Mouse (Mus musculus): ENCODE measurements around the gene Eva1b. TPM values are rescaled to one million over a fixed set of nuclear protein-coding genes. Genes with fewer than 3 reads are reported as not detected.

Eva1b gene
- total and polyA plus RNA-seq, 3 experiments, result 9.5 to 19.7 (median 11.9) TPM

DNA sequence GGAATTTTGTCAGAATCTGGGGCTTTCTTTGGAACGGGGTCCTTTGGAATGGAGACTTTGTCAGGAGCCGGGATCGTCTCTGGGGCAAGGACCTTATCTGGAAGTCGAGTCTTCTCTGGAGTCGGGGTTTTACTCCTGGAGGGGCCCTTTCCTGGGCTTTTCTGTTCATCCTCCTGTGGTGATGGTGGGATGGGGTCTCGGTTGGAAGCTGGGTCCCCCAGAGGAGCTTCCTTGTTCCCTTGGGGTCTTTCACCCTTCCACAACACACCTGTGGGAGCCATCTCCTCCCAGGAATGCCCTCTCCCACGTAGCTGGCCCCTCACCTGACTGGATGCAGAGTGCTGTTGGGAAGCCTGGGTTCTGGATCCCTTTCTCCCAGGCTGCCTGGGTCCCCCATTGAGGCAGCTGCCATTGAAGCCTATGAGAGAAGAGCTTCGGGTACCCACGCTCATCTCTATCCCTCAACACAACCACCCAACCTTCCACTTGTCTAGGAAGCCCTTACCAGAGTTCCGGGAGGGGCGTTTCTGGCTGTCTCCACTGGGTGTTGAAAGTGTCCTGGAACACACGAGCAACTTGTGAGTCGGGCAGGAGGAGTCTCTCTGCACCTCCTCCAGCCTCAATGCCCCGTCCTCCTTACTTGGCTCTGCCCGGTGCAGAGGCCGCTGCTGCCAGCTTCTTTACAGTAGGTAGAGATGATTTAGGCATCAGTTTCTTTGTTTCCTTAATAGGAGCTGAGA lies 4.3 kb downstream of the Eva1b start:
- H3K4me3 ChIP-seq, result no peak overlapping the region
- TF ChIP-seq EP300 (IDR thresholded peaks at IDR 0.05; ENCODE audit: insufficient read depth, low read depth, low read length) (no peak), POLR2A (IDR thresholded peaks at IDR 0.05; ENCODE audit: insufficient read depth, low read depth, low read length) (no peak), CTCF (IDR thresholded peaks at IDR 0.05) (no peak)
- WGBS, result 76% methylated on average over 16 of the region's 16 CpGs
- H3K36me3 ChIP-seq (ENCODE audit: control insufficient read depth, insufficient read depth, low read length), result no peaks in the 10 kb centered on the region; the same call in 1 of the 2 replicates
- H3K27ac ChIP-seq, result no peak overlapping the region; the same call in 1 of the 2 replicates
- H3K27me3 ChIP-seq (ENCODE audit: control insufficient read depth, insufficient read depth, low read length), result no peaks in the 10 kb centered on the region
- no peak for DNase-seq
- no peaks in the 10 kb centered on the region for H3K79me2 ChIP-seq (replicated peaks; ENCODE audit: control insufficient read depth, insufficient read depth, low read length)
- peaks cover 19% of the 10 kb centered on the region for H3K4me1 ChIP-seq (ENCODE audit: control insufficient read depth, insufficient read depth, low read length)
- intact Hi-C loops (cut with DNase I), result no loop called here
- no peak overlapping the region for H3K9ac ChIP-seq (ENCODE audit: low read depth, low read length)

DNA sequence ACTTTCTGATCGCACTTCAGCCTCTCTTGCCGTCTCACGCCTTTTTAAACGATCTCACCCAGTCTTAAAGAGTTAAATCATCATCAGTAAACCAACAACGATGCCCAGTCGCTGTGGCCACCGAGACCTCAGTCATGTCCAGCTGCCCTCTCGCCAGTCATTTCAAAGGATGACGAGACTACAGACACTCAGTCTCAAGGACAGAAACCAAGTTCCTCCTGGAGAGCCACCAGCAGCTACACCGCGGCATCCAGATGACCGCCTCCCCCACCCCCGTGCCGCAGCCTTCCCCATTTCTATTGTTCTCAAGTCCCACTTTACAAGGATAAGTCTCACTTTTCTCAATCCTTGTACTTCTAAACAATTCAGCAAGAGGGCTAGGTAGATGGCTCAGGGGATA lies 5.3 kb downstream of the Eva1b start:
- WGBS, result 51% methylated on average over 14 of the region's 14 CpGs
- no peak overlapping the region for H3K27ac ChIP-seq
- H3K27me3 ChIP-seq (ENCODE audit: control insufficient read depth, insufficient read depth, low read length), result no peaks in the 10 kb centered on the region
- no peak for DNase-seq
- peaks cover 14% of the 10 kb centered on the region for H3K4me1 ChIP-seq (ENCODE audit: control insufficient read depth, insufficient read depth, low read length)
- intact Hi-C loops (cut with DNase I), result no loop called here
- no peak overlapping the region for H3K9ac ChIP-seq (ENCODE audit: low read depth, low read length)
- no peak overlapping the region for H3K4me3 ChIP-seq
- TF ChIP-seq POLR2A (IDR thresholded peaks at IDR 0.05; ENCODE audit: insufficient read depth, low read depth, low read length), result no peak
- no peak for TF ChIP-seq EP300 (IDR thresholded peaks at IDR 0.05; ENCODE audit: insufficient read depth, low read depth, low read length)
- no peak for TF ChIP-seq CTCF (IDR thresholded peaks at IDR 0.05)
- no peaks in the 10 kb centered on the region for H3K79me2 ChIP-seq (replicated peaks; ENCODE audit: control insufficient read depth, insufficient read depth, low read length)
- no peaks in the 10 kb centered on the region; the same call in 1 of the 2 replicates for H3K36me3 ChIP-seq (ENCODE audit: control insufficient read depth, insufficient read depth, low read length)

DNA sequence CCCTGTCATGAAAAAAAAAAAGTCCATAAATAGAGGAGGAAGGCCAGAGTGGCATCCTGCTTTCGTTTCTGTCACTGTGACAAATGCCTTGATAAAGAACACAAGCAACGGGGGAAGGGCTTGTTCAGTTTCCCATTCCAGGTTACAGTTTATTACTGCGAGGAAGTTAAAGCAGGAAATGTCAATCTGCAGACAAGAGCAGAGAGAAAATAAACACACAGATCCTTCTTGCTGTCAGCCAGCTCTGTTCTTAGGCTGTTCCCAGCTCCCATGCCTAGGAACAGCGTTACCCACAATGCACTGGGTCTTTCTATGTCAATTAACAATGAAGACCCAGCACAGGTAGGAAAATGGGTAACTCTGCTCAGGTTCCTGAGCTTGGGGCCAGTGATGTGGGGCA lies 7.6 kb downstream of the Eva1b start:
- Histone ChIP-seq H3K9ac (ENCODE audit: low read depth, low read length) (no peak overlapping the region), H3K27ac (peak overlapping the region; percentile 51), H3K27me3 (ENCODE audit: control insufficient read depth, insufficient read depth, low read length) (no peaks in the 10 kb centered on the region), H3K36me3 (ENCODE audit: control insufficient read depth, insufficient read depth, low read length) (no peaks in the 10 kb centered on the region), H3K79me2 (replicated peaks; ENCODE audit: control insufficient read depth, insufficient read depth, low read length) (no peaks in the 10 kb centered on the region), H3K4me3 (no peak overlapping the region), H3K4me1 (ENCODE audit: control insufficient read depth, insufficient read depth, low read length) (peaks cover 13% of the 10 kb centered on the region)
- intact Hi-C loops (cut with DNase I), result no loop called here
- no peak for DNase-seq
- TF ChIP-seq EP300 (IDR thresholded peaks at IDR 0.05; ENCODE audit: insufficient read depth, low read depth, low read length), result no peak
- TF ChIP-seq CTCF (IDR thresholded peaks at IDR 0.05), result no peak
- TF ChIP-seq POLR2A (IDR thresholded peaks at IDR 0.05; ENCODE audit: insufficient read depth, low read depth, low read length), result peak; percentile 29; the same call in 1 of the 2 replicates
- 24% methylated on average over 4 of the region's 4 CpGs for WGBS

DNA sequence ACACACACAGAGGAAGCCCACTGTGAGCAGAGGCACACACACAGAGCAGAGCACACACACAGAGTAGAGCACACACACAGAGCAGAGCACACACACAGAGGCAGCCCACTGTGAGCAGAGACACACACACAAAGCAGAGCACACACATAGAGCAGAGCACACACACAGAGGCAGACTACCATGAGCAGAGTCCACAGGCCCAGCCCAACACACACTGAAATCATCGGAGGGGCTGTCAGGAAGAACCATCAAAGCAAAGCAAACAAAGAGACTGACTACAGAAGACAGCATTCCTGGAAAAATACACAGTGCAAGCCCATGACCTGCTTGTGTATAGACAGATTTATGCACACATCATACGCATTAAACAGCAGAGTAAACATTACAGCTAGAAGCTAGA lies 8.3 kb downstream of the Eva1b start:
- intact Hi-C loops (cut with DNase I), result no loop called here
- Histone ChIP-seq H3K9ac (ENCODE audit: low read depth, low read length) (no peak overlapping the region), H3K4me1 (ENCODE audit: control insufficient read depth, insufficient read depth, low read length) (peaks cover 7% of the 10 kb centered on the region), H3K36me3 (ENCODE audit: control insufficient read depth, insufficient read depth, low read length) (no peaks in the 10 kb centered on the region), H3K27ac (no peak overlapping the region), H3K4me3 (no peak overlapping the region), H3K79me2 (replicated peaks; ENCODE audit: control insufficient read depth, insufficient read depth, low read length) (no peaks in the 10 kb centered on the region), H3K27me3 (ENCODE audit: control insufficient read depth, insufficient read depth, low read length) (no peaks in the 10 kb centered on the region)
- no peak for TF ChIP-seq POLR2A (IDR thresholded peaks at IDR 0.05; ENCODE audit: insufficient read depth, low read depth, low read length)
- no peak for TF ChIP-seq CTCF (IDR thresholded peaks at IDR 0.05)
- no peak for TF ChIP-seq EP300 (IDR thresholded peaks at IDR 0.05; ENCODE audit: insufficient read depth, low read depth, low read length)
- 51% methylated on average over 2 of the region's 2 CpGs for WGBS
- no peak for DNase-seq

DNA sequence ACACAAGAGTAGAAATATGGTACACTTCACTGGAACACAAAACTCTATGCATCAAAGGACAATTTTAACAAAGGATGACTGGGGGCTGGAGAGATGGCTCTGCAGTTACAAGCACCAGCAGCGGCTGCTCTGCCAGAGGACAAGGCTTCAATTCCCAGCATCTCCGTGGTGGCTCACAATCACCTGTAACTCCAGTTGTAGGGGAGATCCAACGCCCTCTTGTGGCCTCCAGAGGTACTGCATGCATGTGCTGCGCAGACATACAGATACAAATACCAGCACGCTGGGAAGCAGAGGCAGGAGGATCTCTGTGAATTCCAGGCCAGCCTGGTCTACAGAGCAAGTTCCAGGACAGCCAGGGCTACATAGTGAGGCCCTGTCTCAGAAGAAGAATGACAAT lies 9.1 kb downstream of the Eva1b start:
- TF ChIP-seq POLR2A (IDR thresholded peaks at IDR 0.05; ENCODE audit: insufficient read depth, low read depth, low read length) (no peak), CTCF (IDR thresholded peaks at IDR 0.05) (peak; percentile 82)
- peak in 1 of 2 experiments; percentile 44 for DNase-seq
- WGBS, result 65% methylated on average over 5 of the region's 5 CpGs
- Histone ChIP-seq H3K79me2 (replicated peaks; ENCODE audit: control insufficient read depth, insufficient read depth, low read length) (no peaks in the 10 kb centered on the region), H3K9ac (ENCODE audit: low read depth, low read length) (no peak overlapping the region), H3K4me1 (ENCODE audit: control insufficient read depth, insufficient read depth, low read length) (peaks cover 6% of the 10 kb centered on the region), H3K36me3 (ENCODE audit: control insufficient read depth, insufficient read depth, low read length) (no peaks in the 10 kb centered on the region), H3K27me3 (ENCODE audit: control insufficient read depth, insufficient read depth, low read length) (no peaks in the 10 kb centered on the region), H3K4me3 (no peak overlapping the region), H3K27ac (no peak overlapping the region)
- intact Hi-C loops (cut with DNase I), result no loop called here

DNA sequence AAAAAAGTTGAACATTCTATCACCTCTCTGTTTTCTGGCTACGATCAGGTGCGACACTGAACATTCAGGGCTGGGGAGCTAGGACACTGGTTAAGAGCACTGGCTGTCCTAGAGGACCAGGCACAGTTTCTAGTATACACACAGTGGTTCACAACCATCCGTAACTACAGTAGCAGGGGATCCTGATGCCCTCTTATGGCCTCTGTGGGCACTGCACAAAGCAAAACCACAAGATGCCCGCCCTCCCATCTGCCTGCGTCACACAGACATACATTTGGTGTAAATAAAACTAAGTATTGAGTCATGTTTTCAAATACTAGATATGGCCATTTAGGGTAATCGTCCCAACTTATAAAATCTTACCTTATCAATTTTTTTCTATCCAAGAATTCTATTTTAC lies 10.0 kb downstream of the Eva1b start:
- Histone ChIP-seq H3K27ac (no peak overlapping the region), H3K4me3 (no peak overlapping the region), H3K27me3 (ENCODE audit: control insufficient read depth, insufficient read depth, low read length) (no peaks in the 10 kb centered on the region), H3K4me1 (ENCODE audit: control insufficient read depth, insufficient read depth, low read length) (peaks cover 6% of the 10 kb centered on the region), H3K9ac (ENCODE audit: low read depth, low read length) (no peak overlapping the region), H3K79me2 (replicated peaks; ENCODE audit: control insufficient read depth, insufficient read depth, low read length) (no peaks in the 10 kb centered on the region), H3K36me3 (ENCODE audit: control insufficient read depth, insufficient read depth, low read length) (no peaks in the 10 kb centered on the region)
- intact Hi-C loops (cut with DNase I), result no loop called here
- TF ChIP-seq EP300 (IDR thresholded peaks at IDR 0.05; ENCODE audit: insufficient read depth, low read depth, low read length), result no peak
- no peak for TF ChIP-seq POLR2A (IDR thresholded peaks at IDR 0.05; ENCODE audit: insufficient read depth, low read depth, low read length)
- peak; percentile 51 for TF ChIP-seq CTCF (IDR thresholded peaks at IDR 0.05)
- 92% methylated on average over 6 of the region's 6 CpGs for WGBS
- no peak for DNase-seq

All from heart, adult 2 months (tissue).